Comparison of ENCODE assay signal across 13 mouse cellular contexts in the genomic region with DNA sequence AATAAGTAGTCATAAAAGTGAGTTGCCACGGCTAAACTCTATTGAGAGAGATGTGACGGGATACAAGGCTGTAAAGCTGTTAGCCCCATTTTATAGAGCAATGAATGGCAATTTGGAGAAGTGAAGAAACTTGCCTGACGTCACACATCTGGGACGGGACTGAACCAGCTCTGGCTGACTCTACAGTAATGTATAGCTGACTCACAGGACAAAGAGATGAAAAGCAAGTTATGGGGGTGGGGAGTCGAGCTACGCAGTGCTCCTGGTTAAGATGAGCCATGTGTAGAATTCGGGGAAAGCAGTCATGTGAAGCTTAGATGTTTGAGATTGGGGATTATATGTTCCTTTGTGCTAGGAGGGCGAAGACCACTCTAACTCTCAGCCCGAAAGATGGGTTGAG.
A peak's percentile ranks its signal among the peaks of the same experiment; 100 is the strongest.
DNase-seq lines count a peak whose midpoint lies in the region; ATAC-seq lines count a peak whose summit lies in the region.
"Had no signal": no experiment of that assay in that cellular context is flagged by ENCODE, and none has a peak within 500 bp of the region (broad histone marks: within the 10 kb centered on the region; RNA-seq: fewer than 3 reads in every experiment).

No protein-coding gene starts in this region.

- no peak for ATAC-seq in hindbrain, embryonic 14.5 days (ENCODE audit: low FRiP score)
- no peak for ATAC-seq in neural tube, embryonic 11.5 days (ENCODE audit: insufficient read depth, low FRiP score, low TSS enrichment)

- H3K9me3 ChIP-seq in hindbrain, embryonic 10.5 days: no peaks in the 10 kb centered on the region
- no peaks in the 10 kb centered on the region for H3K9me3 ChIP-seq in hindbrain, embryonic 14.5 days (ENCODE audit: control insufficient read depth, low read length)
- no peaks in the 10 kb centered on the region for H3K9me3 ChIP-seq in neural tube, embryonic 11.5 days (ENCODE audit: control insufficient read depth, low read length)
- H3K9me3 ChIP-seq: hindbrain, embryonic 15.5 days had no signal

- no peaks in the 10 kb centered on the region for H3K27me3 ChIP-seq in hindbrain, embryonic 10.5 days (ENCODE audit: insufficient read depth, poor library complexity, severe bottlenecking)
- no peaks in the 10 kb centered on the region for H3K27me3 ChIP-seq in hindbrain, embryonic 14.5 days (ENCODE audit: control insufficient read depth, insufficient read depth, low read length)
- no peaks in the 10 kb centered on the region for H3K27me3 ChIP-seq in neural tube, embryonic 11.5 days (ENCODE audit: control insufficient read depth, insufficient read depth, low read length)
- H3K27me3 ChIP-seq: hindbrain, embryonic 15.5 days had no signal

- no peak overlapping the region for H3K4me2 ChIP-seq in hindbrain, embryonic 14.5 days (replicated peaks)
- H3K4me2 ChIP-seq in neural tube, embryonic 11.5 days (ENCODE audit: low read depth): no peak overlapping the region
- H3K4me2 ChIP-seq: hindbrain, embryonic 15.5 days had no signal

- peaks cover 32% of the 10 kb centered on the region for H3K4me1 ChIP-seq in hindbrain, embryonic 10.5 days (replicated peaks)
- peaks cover 17% of the 10 kb centered on the region; the same call in 1 of the 2 replicates for H3K4me1 ChIP-seq in hindbrain, embryonic 14.5 days (replicated peaks; ENCODE audit: control insufficient read depth, insufficient read depth, low read length)
- peaks cover 32% of the 10 kb centered on the region for H3K4me1 ChIP-seq in neural tube, embryonic 11.5 days (ENCODE audit: control insufficient read depth, insufficient read depth, low read length)

- peak overlapping the region; percentile 69 for H3K27ac ChIP-seq in hindbrain, embryonic 10.5 days
- H3K27ac ChIP-seq in hindbrain, embryonic 14.5 days: no peak overlapping the region
- 0 out of 2 replicates have a peak overlapping the region, but pooled peaks have one; percentile 23 for H3K27ac ChIP-seq in neural tube, embryonic 11.5 days (ENCODE audit: low read depth, low read length)

- no peak for DNase-seq in hindbrain, embryonic 10.5 days (ENCODE audit: low spot score)
- DNase-seq in hindbrain, embryonic 14.5 days (ENCODE audit: low spot score): no peak
- no peak for DNase-seq in neural tube, embryonic 11.5 days (ENCODE audit: low spot score)
- no peak for DNase-seq in neural tube, embryonic 10.5 days (ENCODE audit: extremely low spot score, low spot score)
- peak; percentile 82 for DNase-seq in large intestine, adult 2 months (ENCODE audit: low read depth, low spot score)
- no peak for DNase-seq in urinary bladder, postnatal 10 days (ENCODE audit: low spot score)
- no peak for DNase-seq in testis, postnatal 10 days (ENCODE audit: low spot score)
- no peak for DNase-seq in gastrocnemius, postnatal 25 days
- DNase-seq: adrenal gland, postnatal 14 days; heart, adult 18-20 months; lung, postnatal 36 days; right cerebral cortex, postnatal 25 days had no signal

- no peak overlapping the region for H3K4me3 ChIP-seq in hindbrain, embryonic 10.5 days
- H3K4me3 ChIP-seq in hindbrain, embryonic 14.5 days (replicated peaks; ENCODE audit: low read length): no peak overlapping the region
- H3K4me3 ChIP-seq in neural tube, embryonic 11.5 days (ENCODE audit: low read depth, low read length): no peak overlapping the region
- H3K4me3 ChIP-seq: hindbrain, embryonic 15.5 days had no signal

- no peaks in the 10 kb centered on the region for H3K36me3 ChIP-seq in hindbrain, embryonic 10.5 days
- H3K36me3 ChIP-seq in hindbrain, embryonic 14.5 days (replicated peaks; ENCODE audit: control insufficient read depth, insufficient read depth): no peaks in the 10 kb centered on the region
- H3K36me3 ChIP-seq in neural tube, embryonic 11.5 days (ENCODE audit: control insufficient read depth, insufficient read depth, low read length): no peaks in the 10 kb centered on the region
- H3K36me3 ChIP-seq: hindbrain, embryonic 15.5 days had no signal

- WGBS in hindbrain, embryonic 10.5 days: 86% methylated on average over 9 of the region's 9 CpGs
- 76% methylated on average over 9 of the region's 9 CpGs for WGBS in hindbrain, embryonic 14.5 days
- 43% methylated on average over 9 of the region's 9 CpGs for WGBS in neural tube, embryonic 11.5 days
- WGBS in large intestine, adult 2 months: 47% methylated on average over 9 of the region's 9 CpGs

- H3K9ac ChIP-seq in hindbrain, embryonic 14.5 days: no peak overlapping the region
- H3K9ac ChIP-seq in neural tube, embryonic 11.5 days (ENCODE audit: low read length): no peak overlapping the region
- H3K9ac ChIP-seq: hindbrain, embryonic 15.5 days had no signal
